Mouse (Mus musculus) C2C12 (cell line): ENCODE results near the gene F2.

Source experiments
- CEBPB ChIP-seq: IDR thresholded peaks from one replicate; pipeline ENCODE4 v1.6.1; 2011; ENCODE audit warnings: low read depth, mild to moderate bottlenecking, control low read depth, moderate library complexity
- CTCF ChIP-seq: IDR thresholded peaks from one replicate; pipeline ENCODE4 v1.5.1; 2011; ENCODE audit not compliant: control insufficient read depth, insufficient read depth, insufficient read length
- FOSL1 ChIP-seq: IDR thresholded peaks from one replicate; pipeline ENCODE4 v1.8.0; 2011; ENCODE audit warnings: mild to moderate bottlenecking, low read length; ENCODE audit not compliant: poor library complexity, insufficient read depth, severe bottlenecking
- MYOD1 ChIP-seq: IDR thresholded peaks from one replicate; pipeline ENCODE4 v1.6.1; 2011; ENCODE audit warnings: low read depth; ENCODE audit not compliant: control insufficient read depth, insufficient read length
- MYOG ChIP-seq: IDR thresholded peaks from one replicate; pipeline ENCODE4 v1.6.1; 2011; ENCODE audit not compliant: control insufficient read depth, insufficient read length; ENCODE audit errors: extremely low read depth

GRCm38 (mm10) chr2:91634841-91635240 lies 1.4 kb downstream of the F2 start:
- TF ChIP-seq CTCF (no peak), MYOG (no peak), CEBPB (no peak), MYOD1 (peak; percentile 69), FOSL1 (no peak)
